Mouse (Mus musculus): ENCODE measurements around the gene Fdxr. TPM values are rescaled to one million over a fixed set of nuclear protein-coding genes. Genes with fewer than 3 reads are reported as not detected.
A peak's percentile ranks its signal among the peaks of the same experiment; 100 is the strongest.

Fdxr gene
- total and polyA plus RNA-seq, 2 experiments from 2014 or later, result 16.4 to 22.6 TPM

- 0 out of 2 replicates have a peak, but pooled peaks cover 7% of the 10 kb centered on the region for H3K4me1 ChIP-seq (ENCODE audit: insufficient read depth, low read length)
- H3K9ac ChIP-seq (replicated peaks; ENCODE audit: low read length), result no peak overlapping the region
- DNase-seq (ENCODE audit: low spot score), result no peak
- WGBS, result 85% methylated on average over 8 of the region's 8 CpGs
- H3K4me3 ChIP-seq (ENCODE audit: low read length), result no peak overlapping the region
- no peak for TF ChIP-seq CTCF (IDR thresholded peaks at IDR 0.05; ENCODE audit: low read depth)
- peaks cover 15% of the 10 kb centered on the region for H3K27me3 ChIP-seq (ENCODE audit: insufficient read depth, low read length)
- no peaks in the 10 kb centered on the region for H3K9me3 ChIP-seq (ENCODE audit: low read length)
- ATAC-seq, result no peak
- no peak overlapping the region for H3K4me2 ChIP-seq (ENCODE audit: low read depth, low read length)
- no peak overlapping the region for H3K27ac ChIP-seq
- peaks cover 3% of the 10 kb centered on the region; the same call in 1 of the 2 replicates for H3K36me3 ChIP-seq (ENCODE audit: insufficient read depth, low read length)
These were observed 32.0 kb downstream of the Fdxr start for GRCm38 (mm10) chr11:115244840-115245239.

GRCm38 (mm10) chr11:115243783-115244182, 33.1 kb downstream of the Fdxr start:
- 92% methylated on average over 12 of the region's 12 CpGs for WGBS
- ATAC-seq (no peak), DNase-seq (ENCODE audit: low spot score) (no peak)
- no peak overlapping the region for H3K4me3 ChIP-seq (ENCODE audit: low read length)
- H3K27ac ChIP-seq, result no peak overlapping the region
- no peak overlapping the region for H3K4me2 ChIP-seq (ENCODE audit: low read depth, low read length)
- TF ChIP-seq CTCF (IDR thresholded peaks at IDR 0.05; ENCODE audit: low read depth), result no peak
- 0 out of 2 replicates have a peak, but pooled peaks cover 7% of the 10 kb centered on the region for H3K4me1 ChIP-seq (ENCODE audit: insufficient read depth, low read length)
- peaks cover 4% of the 10 kb centered on the region; the same call in 1 of the 2 replicates for H3K27me3 ChIP-seq (ENCODE audit: insufficient read depth, low read length)
- peaks cover 3% of the 10 kb centered on the region; the same call in 1 of the 2 replicates for H3K36me3 ChIP-seq (ENCODE audit: insufficient read depth, low read length)
- H3K9me3 ChIP-seq (ENCODE audit: low read length), result no peaks in the 10 kb centered on the region
- H3K9ac ChIP-seq (replicated peaks; ENCODE audit: low read length), result no peak overlapping the region

GRCm38 (mm10) chr11:115242746-115243145, 34.1 kb downstream of the Fdxr start:
- DNase-seq (ENCODE audit: low spot score), result no peak
- no peak for TF ChIP-seq CTCF (IDR thresholded peaks at IDR 0.05; ENCODE audit: low read depth)
- H3K36me3 ChIP-seq (ENCODE audit: insufficient read depth, low read length), result peaks cover 3% of the 10 kb centered on the region; the same call in 1 of the 2 replicates
- H3K27ac ChIP-seq, result no peak overlapping the region
- H3K4me2 ChIP-seq (ENCODE audit: low read depth, low read length), result no peak overlapping the region
- no peak overlapping the region for H3K4me3 ChIP-seq (ENCODE audit: low read length)
- H3K27me3 ChIP-seq (ENCODE audit: insufficient read depth, low read length), result no peaks in the 10 kb centered on the region
- H3K9me3 ChIP-seq (ENCODE audit: low read length), result no peaks in the 10 kb centered on the region
- 88% methylated on average over 3 of the region's 3 CpGs for WGBS
- no peak overlapping the region for H3K9ac ChIP-seq (replicated peaks; ENCODE audit: low read length)
- ATAC-seq, result no peak
- 0 out of 2 replicates have a peak, but pooled peaks cover 7% of the 10 kb centered on the region for H3K4me1 ChIP-seq (ENCODE audit: insufficient read depth, low read length)

- H3K27me3 ChIP-seq (ENCODE audit: insufficient read depth, low read length), result no peaks in the 10 kb centered on the region
- H3K9me3 ChIP-seq (ENCODE audit: low read length), result no peaks in the 10 kb centered on the region
- no peak overlapping the region for H3K27ac ChIP-seq
- no peaks in the 10 kb centered on the region for H3K4me1 ChIP-seq (ENCODE audit: insufficient read depth, low read length)
- no peak overlapping the region for H3K4me3 ChIP-seq (ENCODE audit: low read length)
- ATAC-seq, result no peak
- DNase-seq (ENCODE audit: low spot score), result no peak
- H3K4me2 ChIP-seq (ENCODE audit: low read depth, low read length), result no peak overlapping the region
- H3K9ac ChIP-seq (replicated peaks; ENCODE audit: low read length), result no peak overlapping the region
- H3K36me3 ChIP-seq (ENCODE audit: insufficient read depth, low read length), result peaks cover 3% of the 10 kb centered on the region; the same call in 1 of the 2 replicates
- 62% methylated on average over 11 of the region's 11 CpGs for WGBS
- no peak for TF ChIP-seq CTCF (IDR thresholded peaks at IDR 0.05; ENCODE audit: low read depth)
These were observed 35.4 kb downstream of the Fdxr start for GRCm38 (mm10) chr11:115241402-115241801.

- H3K36me3 ChIP-seq (ENCODE audit: insufficient read depth, low read length), result no peaks in the 10 kb centered on the region
- H3K27ac ChIP-seq, result no peak overlapping the region
- no peak overlapping the region for H3K4me2 ChIP-seq (ENCODE audit: low read depth, low read length)
- no peak for TF ChIP-seq CTCF (IDR thresholded peaks at IDR 0.05; ENCODE audit: low read depth)
- WGBS, result 30% methylated on average over 5 of the region's 5 CpGs
- peak; percentile 46 for DNase-seq (ENCODE audit: low spot score)
- H3K9ac ChIP-seq (replicated peaks; ENCODE audit: low read length), result no peak overlapping the region
- no peaks in the 10 kb centered on the region for H3K27me3 ChIP-seq (ENCODE audit: insufficient read depth, low read length)
- H3K4me1 ChIP-seq (ENCODE audit: insufficient read depth, low read length), result peaks cover 29% of the 10 kb centered on the region; the same call in 1 of the 2 replicates
- ATAC-seq, result no peak
- no peak overlapping the region for H3K4me3 ChIP-seq (ENCODE audit: low read length)
- no peaks in the 10 kb centered on the region for H3K9me3 ChIP-seq (ENCODE audit: low read length)
These were observed 40.3 kb downstream of the Fdxr start for GRCm38 (mm10) chr11:115236570-115236969.

- 55% methylated on average over 15 of the region's 15 CpGs for WGBS
- H3K27ac ChIP-seq, result peak overlapping the region; percentile 63
- H3K27me3 ChIP-seq (ENCODE audit: insufficient read depth, low read length), result no peaks in the 10 kb centered on the region
- H3K9ac ChIP-seq (replicated peaks; ENCODE audit: low read length), result no peak overlapping the region
- peak; percentile 28; the same call in 1 of the 2 replicates for ATAC-seq
- H3K9me3 ChIP-seq (ENCODE audit: low read length), result no peaks in the 10 kb centered on the region
- H3K4me3 ChIP-seq (ENCODE audit: low read length), result no peak overlapping the region
- DNase-seq (ENCODE audit: low spot score), result peak; percentile 74
- H3K4me2 ChIP-seq (ENCODE audit: low read depth, low read length), result no peak overlapping the region
- TF ChIP-seq CTCF (IDR thresholded peaks at IDR 0.05; ENCODE audit: low read depth), result no peak
- peaks cover 29% of the 10 kb centered on the region; the same call in 1 of the 2 replicates for H3K4me1 ChIP-seq (ENCODE audit: insufficient read depth, low read length)
- no peaks in the 10 kb centered on the region for H3K36me3 ChIP-seq (ENCODE audit: insufficient read depth, low read length)
These were observed 42.4 kb downstream of the Fdxr start for GRCm38 (mm10) chr11:115234320-115235044.
